Mouse (Mus musculus) testis, postnatal 14 days (tissue): Measurements from ENCODE around the gene Snu13.

Experiments
- DNase-seq: peaks from one replicate; pipeline ENCODE4 v3.0.0; 2021; ENCODE audit warnings: low spot score

The Snu13 gene

GRCm38 (mm10) chr15:82047080-82047883 lies at the start of gene Snu13:
Gene Snu13 (minus strand): TSS chr15:82047598.
- peak; percentile 91 for DNase-seq

GRCm38 (mm10) chr15:82091061-82091460 lies 43.7 kb upstream of the Snu13 start:
- DNase-seq = no peak

DNA sequence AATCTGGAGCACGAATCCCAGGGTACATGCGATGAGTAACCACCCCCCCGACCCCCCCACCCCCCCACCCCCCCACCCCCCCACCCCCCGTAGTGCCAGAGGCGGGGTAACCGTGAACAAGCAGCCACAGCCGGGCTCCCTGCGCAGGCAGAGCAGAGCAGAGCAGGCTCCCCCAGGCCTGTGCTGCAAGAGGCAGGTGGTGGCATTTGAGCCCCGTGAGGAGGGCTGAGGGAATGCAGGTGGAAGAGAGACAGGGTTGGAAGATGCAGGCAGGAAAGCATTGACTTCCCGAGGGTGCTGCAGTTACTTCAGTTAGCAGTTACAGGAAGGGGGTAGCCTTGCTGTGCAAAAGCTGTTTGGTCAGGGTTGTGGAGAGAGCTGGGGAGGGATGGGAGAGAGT lies 39.9 kb upstream of the Snu13 start:
- no peak for DNase-seq

GRCm38 (mm10) chr15:82086131-82086530 lies 38.7 kb upstream of the Snu13 start:
- DNase-seq = no peak

DNA sequence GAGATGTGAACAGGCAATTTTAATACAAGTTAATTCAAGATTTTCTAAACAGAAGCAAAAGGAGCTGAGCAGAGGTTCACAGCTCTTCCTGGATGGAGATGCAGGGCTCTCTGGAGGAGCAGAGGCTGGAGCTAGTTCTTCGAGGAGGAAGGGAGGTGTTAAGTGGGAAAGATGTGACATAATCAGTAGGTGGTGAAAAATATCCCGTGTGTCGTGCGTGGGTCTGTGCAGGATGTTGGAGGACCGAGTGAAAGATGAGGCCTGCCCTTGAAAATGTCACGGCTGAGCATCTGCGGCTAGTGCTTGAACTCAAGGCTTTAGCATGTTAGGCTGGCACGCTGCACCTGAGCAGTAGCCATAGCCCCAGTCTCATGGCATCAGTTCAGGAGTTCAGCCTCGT lies 38.2 kb upstream of the Snu13 start:
- no peak for DNase-seq

GRCm38 (mm10) chr15:82081161-82081560 lies 33.8 kb upstream of the Snu13 start:
- DNase-seq = no peak

- no peak for DNase-seq
Measured at GRCm38 (mm10) chr15:82079883-82080282, 32.5 kb upstream of the Snu13 start.

DNA sequence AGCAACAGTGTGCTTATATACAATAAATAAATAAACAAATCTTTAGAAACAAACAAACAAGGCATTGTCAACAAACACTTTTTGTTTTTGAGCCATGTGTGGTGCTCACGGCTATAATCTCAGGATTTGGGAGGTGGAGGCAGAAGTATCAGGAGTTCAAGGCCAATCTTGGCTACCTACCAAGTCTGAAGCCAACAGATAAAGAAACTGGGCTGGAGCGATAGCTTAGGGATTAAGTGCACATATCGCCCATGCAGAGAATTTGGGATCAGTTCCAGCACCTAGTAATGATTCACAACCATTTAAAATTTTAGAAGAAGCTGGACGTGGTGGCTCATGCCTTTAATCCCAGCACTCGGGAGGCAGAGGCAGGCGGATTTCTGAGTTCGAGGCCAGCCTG lies 26.1 kb upstream of the Snu13 start:
- DNase-seq = no peak

GRCm38 (mm10) chr15:82071816-82072469 lies 24.5 kb upstream of the Snu13 start:
- DNase-seq = no peak

- DNase-seq = peak; percentile 56
Measured at GRCm38 (mm10) chr15:82069898-82070297, 22.5 kb upstream of the Snu13 start, which contains the start of gene Mei1. Gene Mei1 (plus strand): TSS chr15:82069996.

- peak; percentile 83 for DNase-seq
Measured at GRCm38 (mm10) chr15:82065511-82065910, 18.1 kb upstream of the Snu13 start.

DNA sequence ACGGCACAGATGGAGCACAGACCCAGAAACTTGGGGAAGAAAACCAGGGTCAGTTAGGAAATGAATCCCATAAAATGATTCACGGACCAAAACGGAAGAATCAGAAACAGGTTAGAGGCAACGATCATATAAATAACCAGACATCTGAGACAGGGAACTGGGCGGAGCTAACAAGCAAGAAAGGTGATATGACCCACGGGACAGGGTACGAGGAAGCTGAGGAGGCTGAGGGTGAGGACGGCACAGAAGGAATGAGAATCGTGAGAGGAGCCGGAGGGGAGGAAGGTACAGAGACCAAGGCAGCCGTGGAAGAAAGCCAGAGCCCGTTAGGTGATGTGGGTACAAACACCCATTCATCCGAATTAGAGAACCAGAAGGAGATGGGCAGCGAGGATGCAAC lies 16.5 kb upstream of the Snu13 start:
- DNase-seq = no peak

- no peak for DNase-seq
Measured at GRCm38 (mm10) chr15:82058719-82059201, 11.4 kb upstream of the Snu13 start, which contains the start of gene 4930407I10Rik. Gene 4930407I10Rik (plus strand): TSS chr15:82059151.

DNA sequence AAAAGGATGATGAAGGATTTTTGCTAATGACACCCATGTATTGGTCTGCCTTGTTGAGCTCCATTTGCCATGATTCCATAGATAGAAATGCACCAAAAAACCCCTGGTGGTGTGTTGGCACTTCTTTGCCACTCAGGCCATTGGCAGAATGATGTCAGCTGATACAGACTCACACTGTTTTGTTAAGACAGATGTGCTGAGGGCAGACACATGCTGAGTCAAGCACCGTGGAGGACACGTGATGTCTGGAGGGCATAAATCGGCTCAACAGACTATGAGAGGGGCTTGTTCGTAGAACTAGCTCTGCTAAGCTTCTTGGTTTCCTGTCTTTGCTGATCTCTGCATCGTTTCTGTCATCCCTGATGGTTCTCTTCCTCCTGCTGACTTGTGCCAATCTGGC lies 5.1 kb upstream of the Snu13 start:
- no peak for DNase-seq

DNA sequence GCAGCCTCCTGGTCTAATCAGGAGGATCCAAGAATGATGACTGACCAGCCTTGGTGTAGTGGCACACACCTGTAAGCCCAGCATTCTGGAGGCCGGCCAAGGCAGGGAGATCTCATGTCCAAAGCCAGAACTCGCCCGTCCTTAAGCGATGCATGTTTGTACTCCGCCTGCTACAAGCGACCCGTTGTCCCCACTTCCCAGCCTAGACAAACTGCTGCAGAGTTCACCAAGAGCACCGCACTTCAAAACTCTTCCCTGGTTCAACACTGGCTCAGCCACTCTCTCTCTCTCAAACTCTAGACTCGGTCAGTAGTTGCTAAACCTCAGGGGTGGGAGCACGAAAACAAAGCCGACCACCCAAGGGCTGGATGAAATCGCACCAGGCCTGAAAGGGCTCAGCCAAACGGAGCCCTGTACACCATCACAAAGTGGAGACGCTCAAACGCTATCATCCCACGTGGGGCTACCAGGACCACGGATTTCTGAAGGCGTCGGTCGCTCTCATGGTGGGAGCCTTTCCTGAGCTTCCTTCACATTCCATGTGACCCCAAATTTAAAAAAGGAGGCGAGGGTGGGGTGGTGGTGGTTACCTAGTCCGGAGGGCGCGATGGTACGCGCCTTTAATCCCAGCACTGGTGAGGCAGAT lies 1.0 kb downstream of the Snu13 start:
- DNase-seq = peak; percentile 37

GRCm38 (mm10) chr15:82044166-82044784 lies 3.1 kb downstream of the Snu13 start:
- DNase-seq = peak; percentile 35

- no peak for DNase-seq
Measured at GRCm38 (mm10) chr15:82040650-82041049, 6.7 kb downstream of the Snu13 start.

GRCm38 (mm10) chr15:82035904-82036689 lies 11.3 kb downstream of the Snu13 start:
- no peak for DNase-seq

DNA sequence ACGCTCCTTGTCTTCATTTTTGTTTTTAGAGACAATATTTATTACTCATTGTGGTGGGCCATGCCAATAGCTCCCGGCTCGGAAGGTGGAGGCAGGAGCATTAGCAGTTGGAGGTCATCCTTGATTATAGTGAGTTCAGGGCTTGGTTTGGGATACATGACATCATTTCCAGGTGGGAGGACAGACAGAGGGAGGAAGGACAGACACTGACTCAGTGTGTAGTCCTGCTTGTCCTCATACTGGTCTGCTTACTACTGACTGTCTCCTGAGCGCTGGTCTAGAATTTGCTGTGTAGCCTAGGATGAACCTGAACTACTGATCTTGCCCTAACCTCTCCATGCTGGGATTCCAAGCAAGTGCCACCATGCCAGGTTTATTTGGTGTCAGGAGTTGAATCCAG lies 13.6 kb downstream of the Snu13 start, which contains the start of gene Desi1:
Gene Desi1 (minus strand): TSS at position 101 of the 400 bp plus-strand sequence.
- no peak for DNase-seq

DNA sequence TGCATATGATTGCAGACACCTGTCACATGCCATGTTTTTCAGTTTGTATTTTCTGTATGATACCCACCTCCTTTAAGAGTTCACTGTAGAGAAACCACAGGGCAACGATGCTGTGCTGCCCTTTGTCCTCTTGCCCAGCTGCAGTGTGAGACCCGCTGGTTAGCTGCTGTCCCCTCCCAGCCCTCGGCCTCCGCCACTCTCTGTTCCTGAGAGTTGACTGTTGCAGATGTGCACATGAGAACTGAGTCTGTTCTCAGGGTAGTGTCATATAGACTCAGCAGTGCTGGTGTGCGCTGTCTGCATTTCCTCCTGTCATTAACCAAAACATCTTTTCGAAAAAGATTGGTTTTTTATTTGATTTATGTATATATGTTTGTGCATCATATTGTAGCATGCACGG lies 15.0 kb downstream of the Snu13 start:
- DNase-seq = no peak

DNA sequence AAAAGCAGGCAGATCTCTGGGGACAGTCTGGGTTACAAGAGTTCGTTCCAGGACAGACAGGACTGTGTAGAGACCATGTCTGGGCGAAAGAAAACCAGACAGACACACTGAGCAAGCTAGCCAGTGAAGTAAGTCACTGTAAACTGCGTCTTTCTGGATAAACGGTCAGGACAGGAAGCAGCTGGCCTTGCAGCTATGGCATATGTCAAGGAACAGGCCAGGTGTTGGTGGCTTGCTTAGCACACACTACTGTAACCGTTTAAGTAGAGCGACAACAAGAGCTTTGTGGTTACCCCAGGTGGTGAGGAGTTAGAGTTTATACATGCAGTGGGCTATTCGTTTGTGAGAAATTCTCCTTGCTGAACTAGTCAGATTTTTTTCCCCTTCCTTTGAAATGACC lies 19.7 kb downstream of the Snu13 start:
- no peak for DNase-seq
